Mouse (Mus musculus) liver, embryonic 14.5 days (tissue): ENCODE data around the gene Col19a1. TPM values are rescaled to one million over a fixed set of nuclear protein-coding genes. Genes with fewer than 3 reads are reported as not detected.

Experiments
- ATAC-seq: fragments of 200-750 bp; cut with Nextera tagmentation; 2 replicates; pipeline ENCODE4 v1.8.0; 2017; ENCODE audit warnings: moderate number of reproducible peaks, mild to moderate bottlenecking, moderate library complexity; ENCODE audit not compliant: insufficient read depth
- DNase-seq, 3 experiments: peaks; one replicate each; pipeline ENCODE4 v3.0.0-alpha.2; 2012 to 2013; ENCODE audit warnings: low read depth in 3 of 3, low spot score in 3 of 3
- H3K27ac ChIP-seq: fragments of 300-500 bp; sonication (generic); 2 replicates; pipeline ENCODE4 v1.5.1; 2014; ENCODE audit warnings: moderate library complexity, mild to moderate bottlenecking, control low read depth, inconsistent platforms
- H3K27me3 ChIP-seq: fragments of 300-500 bp; sonication (generic); 2 replicates; pipeline ENCODE4 v1.6.1; 2014; ENCODE audit warnings: mild to moderate bottlenecking, low read length, moderate library complexity; ENCODE audit not compliant: control insufficient read depth, insufficient read depth
- H3K36me3 ChIP-seq: fragments of 300-500 bp; sonication (generic); replicated peaks from 2 replicates; pipeline ENCODE4 v1.6.1; 2014; ENCODE audit warnings: low read depth; ENCODE audit not compliant: control insufficient read depth, insufficient read depth
- H3K4me1 ChIP-seq, 2 experiments: fragments of 200-500 bp in 1 of 2; fragments of 300-500 bp in 1 of 2; sonication (generic) in 1 of 2; replicated peaks; 2 replicates each; pipeline ENCODE4 v1.6.1; 2012 to 2014; ENCODE audit warnings: antibody characterized with exemption in 1 of 2, inconsistent platforms in 1 of 2, low read length in 1 of 2; ENCODE audit not compliant: control insufficient read depth in 2 of 2, insufficient read depth in 2 of 2
- H3K4me2 ChIP-seq: fragments of 300-500 bp; sonication (generic); 2 replicates; pipeline ENCODE4 v1.6.1; 2014; ENCODE audit warnings: low read depth, mild to moderate bottlenecking, control low read depth, moderate library complexity
- H3K4me3 ChIP-seq, 2 experiments: fragments of 200-500 bp in 1 of 2; fragments of 300-500 bp in 1 of 2; sonication (generic) in 1 of 2; 2 replicates each; pipeline ENCODE4 v1.5.1; 2012 to 2014; ENCODE audit warnings: low read depth in 2 of 2, low read length in 2 of 2, mild to moderate bottlenecking in 2 of 2, control low read depth in 1 of 2, inconsistent platforms in 1 of 2, moderate library complexity in 1 of 2; ENCODE audit not compliant: insufficient read depth in 1 of 2
- H3K9ac ChIP-seq: fragments of 300-500 bp; sonication (generic); replicated peaks from 2 replicates; pipeline ENCODE4 v1.6.1; 2014; ENCODE audit warnings: mild to moderate bottlenecking, control low read depth, moderate library complexity
- H3K9me3 ChIP-seq: fragments of 300-500 bp; sonication (generic); 2 replicates; pipeline ENCODE4 v1.6.1; 2016; ENCODE audit warnings: low read length, mixed read lengths; ENCODE audit not compliant: control insufficient read depth
- CTCF ChIP-seq: IDR thresholded peaks from 2 replicates; pipeline ENCODE4 v1.5.1; 2016; ENCODE audit warnings: antibody characterized with exemption, low read depth, control low read depth
- EP300 ChIP-seq: IDR thresholded peaks from 2 replicates; pipeline ENCODE4 v1.6.1; 2016; ENCODE audit warnings: antibody characterized with exemption, low read depth
- WGBS: fragments of 180-500 bp; shearing (Covaris S2); extraction: QIAGEN DNeasy Blood & Tissue Kit; methylation state at CpG from one replicate; pipeline ENCODE4 v1.1.7; 2014; ENCODE audit not compliant: insufficient replicate concordance; 5-methylcytosine and 5-hydroxymethylcytosine counted together
- polyA plus RNA-seq, 2 experiments: library from polyadenylated mRNA; depleted of rRNA in 1 of 2; stranded (reverse) in 1 of 2; unstranded in 1 of 2; fragments of >200 nt; fragmentation: Nextera tagmentation in 1 of 2; extraction: Ambion mirVana in 1 of 2; gene quantifications; 2 replicates each; pipeline versions ENCODE4 v1.2.1 to v1.2.3; 2012 to 2014

The Col19a1 gene
- polyA plus RNA-seq, 2 experiments: not detected

DNA sequence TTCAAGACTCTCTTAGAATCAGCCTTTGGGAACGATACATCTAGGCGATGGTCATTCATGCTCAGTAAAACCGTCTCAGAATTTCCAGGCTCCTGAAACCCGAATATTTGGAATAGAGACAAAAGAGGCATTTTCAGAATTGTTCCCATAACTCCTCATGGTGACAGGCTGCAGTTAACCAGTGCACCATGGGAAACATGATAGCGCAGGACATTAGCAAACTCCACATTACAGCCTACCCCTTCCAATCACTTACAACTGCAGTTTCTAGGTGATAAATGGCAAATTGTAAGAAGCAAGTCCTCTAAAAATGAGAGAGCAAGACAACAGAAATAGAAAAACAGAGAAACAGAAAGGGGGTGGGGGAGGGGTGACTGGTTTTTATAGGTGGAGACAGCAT is 116.6 kb downstream of the Col19a1 start:
- no peak overlapping the region for H3K27ac ChIP-seq
- H3K9me3 ChIP-seq: no peaks in the 10 kb centered on the region
- H3K9ac ChIP-seq: no peak overlapping the region
- TF ChIP-seq EP300: no peak
- TF ChIP-seq CTCF: no peak
- no peaks in the 10 kb centered on the region for H3K4me1 ChIP-seq
- no peak for DNase-seq
- no peaks in the 10 kb centered on the region for H3K27me3 ChIP-seq
- WGBS: 66% methylated on average over 5 of the region's 5 CpGs
- no peak overlapping the region for H3K4me3 ChIP-seq
- H3K4me2 ChIP-seq: no peak overlapping the region
- H3K36me3 ChIP-seq: no peaks in the 10 kb centered on the region
- no peak for ATAC-seq

- no peak overlapping the region for H3K4me2 ChIP-seq
These were observed 125.9 kb downstream of the Col19a1 start for GRCm38 (mm10) chr1:24461305-24461887.

DNA sequence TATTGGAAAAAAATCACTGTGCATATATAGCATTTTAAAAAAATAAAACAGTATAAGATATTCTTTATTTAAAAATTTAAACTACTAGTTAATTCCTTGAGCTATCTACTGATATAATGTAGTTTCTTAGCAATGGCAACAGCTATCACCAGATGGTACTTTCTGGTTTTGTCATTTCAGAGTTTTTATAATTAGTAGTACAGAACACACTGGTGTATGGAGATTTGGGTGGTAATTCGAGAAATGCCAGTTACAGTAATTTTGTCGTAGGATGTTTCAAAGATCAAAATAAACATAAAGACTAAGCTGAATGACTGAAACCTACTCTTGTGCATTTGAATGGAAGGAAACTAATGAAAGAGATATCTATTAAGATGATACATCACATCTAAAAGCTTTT is 129.3 kb downstream of the Col19a1 start:
- Histone ChIP-seq H3K27ac (no peak overlapping the region), H3K4me1 (no peaks in the 10 kb centered on the region), H3K9ac (no peak overlapping the region), H3K36me3 (no peaks in the 10 kb centered on the region), H3K27me3 (no peaks in the 10 kb centered on the region), H3K4me2 (no peak overlapping the region), H3K4me3 (no peak overlapping the region), H3K9me3 (no peaks in the 10 kb centered on the region)
- WGBS: 62% methylated on average over 2 of the region's 2 CpGs
- ATAC-seq (no peak), DNase-seq (no peak)
- no peak for TF ChIP-seq EP300
- no peak for TF ChIP-seq CTCF

More at GRCm38 (mm10) chr1:24461305-24461887, 125.9 kb downstream of the Col19a1 start:
- no peak overlapping the region for H3K27ac ChIP-seq
- no peak overlapping the region for H3K4me3 ChIP-seq
- WGBS: 59% methylated on average over 3 of the region's 3 CpGs
- H3K36me3 ChIP-seq: no peaks in the 10 kb centered on the region
- H3K4me1 ChIP-seq: no peaks in the 10 kb centered on the region
- H3K9me3 ChIP-seq: no peaks in the 10 kb centered on the region
- ATAC-seq (no peak), DNase-seq (no peak)
- no peaks in the 10 kb centered on the region for H3K27me3 ChIP-seq
- no peak overlapping the region for H3K9ac ChIP-seq
- no peak for TF ChIP-seq CTCF
- TF ChIP-seq EP300: no peak

DNA sequence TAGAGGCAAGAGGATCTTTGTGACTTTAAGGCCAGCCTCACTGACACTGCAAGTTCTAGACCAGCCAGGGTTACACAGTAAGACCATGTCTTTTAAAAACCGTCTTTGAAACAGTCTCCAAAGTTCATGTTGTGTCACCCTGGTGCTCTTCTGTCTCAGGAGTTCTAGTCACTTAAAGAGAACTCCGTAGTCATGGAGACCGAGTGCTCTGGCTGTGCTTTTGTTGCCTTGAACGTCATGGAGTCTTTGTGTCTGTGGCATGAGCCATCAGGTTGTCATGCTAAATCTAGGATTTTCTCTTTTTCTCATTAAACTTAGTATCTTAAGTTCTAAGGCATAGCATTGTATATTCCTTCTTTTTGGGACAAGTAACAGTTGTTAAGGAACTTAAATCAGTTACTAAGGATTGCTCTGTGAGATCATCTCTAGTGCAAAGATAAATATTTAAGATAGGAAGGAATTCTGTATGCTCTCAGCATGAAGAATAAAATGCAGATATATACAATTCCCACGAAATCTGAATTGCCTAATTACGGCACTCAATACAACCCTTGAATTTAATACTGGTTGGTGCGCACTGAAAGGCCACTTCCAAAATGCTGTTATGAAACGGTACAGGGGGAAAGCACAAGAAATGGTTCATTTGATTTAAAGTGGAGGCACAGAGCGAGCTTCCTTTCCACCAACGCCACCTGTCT is 134.6 kb downstream of the Col19a1 start:
- Histone ChIP-seq H3K4me3 (no peak overlapping the region), H3K4me1 (no peaks in the 10 kb centered on the region), H3K27me3 (no peaks in the 10 kb centered on the region), H3K36me3 (no peaks in the 10 kb centered on the region), H3K9ac (no peak overlapping the region), H3K9me3 (no peaks in the 10 kb centered on the region), H3K27ac (no peak overlapping the region), H3K4me2 (no peak overlapping the region)
- no peak for DNase-seq
- WGBS: 61% methylated on average over 10 of the region's 10 CpGs
- TF ChIP-seq EP300: no peak
- TF ChIP-seq CTCF: no peak
- no peak for ATAC-seq

DNA sequence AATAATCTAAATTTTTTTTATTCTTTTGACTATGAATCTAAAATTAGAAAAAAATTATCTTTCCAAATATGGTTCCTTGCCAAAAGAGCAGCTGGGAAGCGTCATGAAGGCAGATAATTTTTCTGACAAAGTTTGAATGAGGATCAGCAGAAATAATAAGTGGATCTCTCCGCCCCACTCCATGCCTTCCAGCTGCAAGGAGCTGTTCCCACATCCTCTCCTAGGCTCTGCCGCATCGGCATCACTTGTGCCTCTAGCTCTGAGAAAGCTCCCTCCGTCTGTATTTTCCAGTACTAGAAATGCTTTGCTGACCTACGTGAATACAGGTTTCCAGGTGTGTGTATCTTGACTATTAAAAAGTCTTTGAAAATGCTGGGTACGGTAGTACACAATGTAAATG is 135.1 kb downstream of the Col19a1 start:
- H3K27ac ChIP-seq: no peak overlapping the region
- DNase-seq (no peak), ATAC-seq (no peak)
- no peak overlapping the region for H3K9ac ChIP-seq
- WGBS: 58% methylated on average over 7 of the region's 7 CpGs
- H3K4me1 ChIP-seq: no peaks in the 10 kb centered on the region
- no peak overlapping the region for H3K4me2 ChIP-seq
- TF ChIP-seq EP300 (no peak), CTCF (no peak)
- H3K27me3 ChIP-seq: no peaks in the 10 kb centered on the region
- no peaks in the 10 kb centered on the region for H3K36me3 ChIP-seq
- H3K9me3 ChIP-seq: no peaks in the 10 kb centered on the region
- H3K4me3 ChIP-seq: no peak overlapping the region
